Mouse (Mus musculus) left cerebral cortex, postnatal 14 days (tissue): ENCODE measurements at regions not wholly inside any gene's neighbourhood (a gene's known extent, or its start where the extent isn't known, plus 50 kb on each side); places are given as distances from the start of the nearest gene placed in this dataset.

Source experiments
- DNase-seq, 2 experiments: peaks; one replicate each; pipeline ENCODE4 v3.0.0; 2021 to 2022; ENCODE audit warnings: low spot score in 2 of 2, mixed read lengths in 1 of 2
- intact Hi-C: fragments of 180-260 bp; cut with DNase I; formaldehyde crosslinking; loops from one replicate; pipeline ENCODE4 v1.15.1; 2025

DNA sequence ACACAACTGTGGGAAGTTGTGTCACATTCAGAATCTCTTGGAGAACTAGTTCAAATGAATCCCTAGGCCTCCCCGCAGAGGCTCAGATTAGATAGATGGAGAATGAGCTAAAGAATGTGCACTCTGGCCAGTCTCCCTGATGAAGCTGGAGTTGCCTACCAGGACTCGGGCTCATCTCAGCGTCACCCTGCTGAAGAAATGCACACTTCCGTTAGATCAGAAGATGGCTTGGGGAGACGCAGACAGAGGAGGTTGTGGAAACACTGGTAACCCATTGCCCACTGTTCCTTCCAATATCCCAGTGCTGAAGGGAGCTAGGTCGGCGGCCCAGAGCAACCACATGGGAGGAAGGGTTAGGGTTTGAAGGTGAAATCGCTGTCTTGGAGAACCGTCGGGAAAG, 77.7 kb upstream of the Armc2 start:
- no peak for DNase-seq
- intact Hi-C loops, result no loop called here

DNA sequence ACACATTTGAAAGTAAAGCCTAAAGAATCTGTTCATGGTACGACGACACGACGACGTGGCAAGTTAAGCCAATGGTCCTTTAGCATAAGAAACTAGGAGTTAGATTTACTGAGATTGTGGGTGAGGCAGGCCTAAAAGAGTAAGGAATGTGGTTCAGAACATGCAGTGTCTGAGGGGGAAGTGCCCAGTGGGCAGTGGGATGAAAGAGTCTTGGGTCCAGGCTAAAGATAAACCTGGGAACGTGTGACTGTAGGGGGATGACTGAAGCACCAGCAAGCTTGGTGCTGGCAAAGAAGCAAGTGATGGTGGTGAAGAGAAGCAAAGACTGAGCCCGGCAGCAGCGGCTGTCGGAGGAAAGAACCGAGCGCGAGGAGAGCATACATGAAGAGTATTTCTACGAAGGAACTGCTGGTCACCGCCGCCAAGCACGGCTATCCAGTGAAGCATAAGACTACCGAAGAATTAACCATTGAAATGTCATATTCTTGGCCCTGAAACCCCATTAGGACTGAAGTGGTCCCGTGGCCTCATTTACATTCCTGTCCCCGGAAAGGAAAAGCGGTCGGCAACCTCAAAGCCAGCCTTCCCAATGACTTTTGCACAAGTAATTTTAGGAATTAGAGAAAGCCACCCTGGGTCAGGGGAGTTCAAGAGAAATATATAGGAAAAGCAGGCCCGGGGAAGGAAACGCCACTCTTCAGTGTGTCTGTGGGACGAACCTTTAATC, 76.2 kb upstream of the Armc2 start:
- intact Hi-C loops, result no loop called here
- no peak for DNase-seq

DNA sequence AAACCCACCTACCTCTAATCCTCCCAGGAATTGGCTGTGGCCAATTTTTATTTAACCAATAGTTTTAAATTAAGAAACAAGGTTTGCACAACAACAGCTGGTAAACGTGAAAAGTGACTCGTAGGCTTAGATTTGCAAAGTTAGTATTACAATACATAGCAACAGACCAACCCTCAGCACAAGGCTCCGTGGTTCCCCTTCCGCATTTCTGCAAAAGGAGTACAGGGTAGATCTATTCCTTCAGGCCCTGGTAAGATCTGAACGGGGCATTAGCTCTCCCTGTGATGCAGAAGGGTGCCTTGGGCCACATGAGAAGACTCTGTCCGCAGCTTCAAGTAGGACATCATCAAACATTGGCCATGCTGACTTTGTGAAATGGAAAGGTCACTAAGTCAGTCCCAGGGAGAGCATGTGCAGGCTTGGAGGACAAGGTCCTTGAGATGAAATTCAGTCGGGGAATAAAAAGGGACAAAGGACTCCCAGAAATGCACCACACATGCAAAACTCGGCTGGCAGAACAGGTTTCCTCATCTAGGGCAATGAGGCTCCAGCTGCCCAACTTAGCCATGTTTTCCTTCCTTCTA, 75.0 kb upstream of the Armc2 start:
- no peak for DNase-seq
- intact Hi-C loops, result no loop called here

DNA sequence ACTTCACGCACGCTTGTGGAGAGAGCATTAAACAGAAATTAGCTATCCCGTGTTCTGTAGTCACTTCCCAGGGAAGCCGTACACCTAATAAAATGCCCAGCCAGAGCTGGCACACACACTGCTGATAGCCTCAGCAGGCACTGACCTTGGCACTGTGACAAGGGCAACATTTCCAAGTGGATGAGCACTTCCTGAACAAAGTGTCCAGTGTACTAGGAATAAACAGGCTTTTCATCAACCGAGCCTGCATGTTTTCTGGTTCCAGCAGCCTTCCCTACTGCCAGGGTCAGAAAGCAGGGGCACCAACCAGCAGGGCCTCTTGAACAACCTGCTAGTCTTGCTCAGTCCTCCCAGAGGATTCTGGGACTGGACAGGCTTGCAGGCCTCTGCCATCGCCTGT, 74.3 kb upstream of the Armc2 start:
- intact Hi-C loops, result no loop called here
- peak; percentile 29 to 32 for DNase-seq

DNA sequence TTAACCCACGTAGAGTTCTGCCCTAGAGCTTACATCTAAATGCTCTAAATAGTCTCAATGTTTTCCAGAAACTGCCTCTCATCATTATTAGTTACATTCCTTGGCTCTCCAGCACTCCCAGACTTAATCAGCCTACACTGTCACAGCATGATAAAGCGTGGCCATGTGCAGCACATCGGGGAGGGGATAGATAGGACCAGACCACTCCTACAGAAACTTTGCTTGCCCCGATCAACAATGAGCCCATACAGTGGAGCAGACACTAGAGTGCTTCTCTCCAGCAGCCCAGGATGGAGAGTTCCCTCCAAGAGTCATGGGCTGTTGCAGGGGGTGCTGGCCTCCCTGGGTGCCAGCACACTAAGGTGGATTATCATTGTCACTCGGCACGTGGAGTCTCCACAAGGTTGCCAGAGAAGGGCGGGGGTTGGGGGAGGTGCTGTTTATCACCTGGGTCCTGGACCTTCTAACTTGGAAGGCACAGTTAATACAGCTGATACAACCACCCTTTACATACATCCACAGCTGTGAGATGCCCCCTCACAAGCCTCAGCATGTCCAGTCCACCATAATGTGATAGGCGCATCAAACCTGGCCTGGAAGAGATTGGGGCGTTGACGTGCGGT, 73.4 kb upstream of the Armc2 start:
- DNase-seq, result no peak
- intact Hi-C loops, result no loop called here

DNA sequence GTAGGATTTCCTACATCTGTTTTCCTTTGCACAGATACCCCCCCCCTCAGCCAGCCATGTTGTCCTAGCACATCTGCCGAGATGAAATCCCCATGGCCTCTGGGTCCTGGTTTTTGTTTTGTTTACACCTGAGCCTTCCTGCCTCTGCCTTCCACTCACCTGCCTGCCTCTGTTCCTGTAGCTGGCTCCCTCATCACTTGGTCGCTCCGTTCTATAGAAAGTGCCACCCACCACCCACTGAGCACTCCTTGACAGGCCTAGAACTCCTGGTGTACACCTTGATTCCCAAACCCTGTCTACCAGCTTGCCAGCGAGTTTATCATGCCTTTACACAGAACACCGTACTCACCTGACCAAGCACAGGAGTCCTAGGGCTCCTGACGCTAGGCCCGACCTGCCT, 72.6 kb upstream of the Armc2 start:
- DNase-seq, result no peak
- intact Hi-C loops, result no loop called here

DNA sequence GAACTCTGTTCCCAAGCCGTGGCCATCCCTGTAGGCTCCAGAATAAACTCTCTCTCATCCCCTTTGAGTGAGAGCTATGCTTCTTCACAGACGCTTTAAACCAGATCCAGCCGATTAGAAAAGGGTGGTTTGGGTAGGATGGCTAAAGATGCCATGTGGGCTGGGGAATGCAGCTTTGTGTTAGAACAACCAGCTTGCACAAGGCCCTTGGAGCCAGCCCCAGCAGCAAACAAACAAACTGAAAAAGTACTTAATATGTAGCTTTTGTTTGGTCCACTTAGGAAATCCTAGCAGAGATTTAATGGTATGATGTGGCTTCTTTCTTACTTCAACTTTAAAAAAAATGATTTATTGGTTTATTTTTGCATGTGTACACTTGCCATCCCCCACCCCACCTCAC, 71.9 kb upstream of the Armc2 start:
- intact Hi-C loops, result no loop called here
- no peak for DNase-seq

DNA sequence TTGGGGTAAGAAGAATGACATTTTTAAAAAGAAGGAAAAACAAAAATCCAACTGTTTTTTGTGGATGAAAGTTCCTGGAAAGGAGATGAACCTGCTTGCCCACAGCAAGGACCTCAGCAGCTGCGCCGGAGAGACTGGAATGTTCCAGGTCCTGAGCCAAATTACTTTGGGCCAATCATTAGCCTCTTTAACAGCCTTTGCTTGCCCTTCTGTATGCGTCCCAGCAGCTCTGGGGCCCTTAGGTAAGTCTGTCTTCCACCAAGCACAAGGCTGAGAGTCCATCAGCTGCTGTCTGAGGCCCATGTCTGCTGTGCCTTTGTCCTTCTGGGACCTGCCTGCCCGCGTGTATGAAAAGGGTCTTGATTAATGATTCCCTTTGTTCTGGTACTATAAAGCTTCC, 71.4 kb upstream of the Armc2 start:
- intact Hi-C loops, result no loop called here
- peak in 1 of 2 experiments; percentile 36 for DNase-seq

DNA sequence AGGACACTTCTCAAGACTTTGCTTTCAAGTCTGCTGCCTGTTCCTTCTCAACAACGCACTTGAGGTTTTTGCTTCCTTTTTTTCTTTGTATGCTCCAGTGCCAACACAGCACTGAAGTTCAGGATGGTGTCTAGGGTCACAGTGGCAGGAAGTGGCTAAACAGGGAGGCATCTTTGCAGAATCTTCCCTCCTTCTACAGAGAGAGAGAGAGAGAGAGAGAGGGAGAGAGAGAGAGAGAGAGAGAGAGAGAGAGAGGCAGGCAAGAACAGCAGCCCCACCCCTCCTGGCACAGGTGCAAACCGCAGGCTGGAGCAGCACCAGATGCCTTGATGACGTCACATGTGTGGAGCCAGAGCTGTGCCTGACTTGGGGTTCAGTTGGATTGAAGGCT, 71.0 kb upstream of the Armc2 start:
- DNase-seq, result peak; percentile 39 to 70
- intact Hi-C loops, result no loop called here

DNA sequence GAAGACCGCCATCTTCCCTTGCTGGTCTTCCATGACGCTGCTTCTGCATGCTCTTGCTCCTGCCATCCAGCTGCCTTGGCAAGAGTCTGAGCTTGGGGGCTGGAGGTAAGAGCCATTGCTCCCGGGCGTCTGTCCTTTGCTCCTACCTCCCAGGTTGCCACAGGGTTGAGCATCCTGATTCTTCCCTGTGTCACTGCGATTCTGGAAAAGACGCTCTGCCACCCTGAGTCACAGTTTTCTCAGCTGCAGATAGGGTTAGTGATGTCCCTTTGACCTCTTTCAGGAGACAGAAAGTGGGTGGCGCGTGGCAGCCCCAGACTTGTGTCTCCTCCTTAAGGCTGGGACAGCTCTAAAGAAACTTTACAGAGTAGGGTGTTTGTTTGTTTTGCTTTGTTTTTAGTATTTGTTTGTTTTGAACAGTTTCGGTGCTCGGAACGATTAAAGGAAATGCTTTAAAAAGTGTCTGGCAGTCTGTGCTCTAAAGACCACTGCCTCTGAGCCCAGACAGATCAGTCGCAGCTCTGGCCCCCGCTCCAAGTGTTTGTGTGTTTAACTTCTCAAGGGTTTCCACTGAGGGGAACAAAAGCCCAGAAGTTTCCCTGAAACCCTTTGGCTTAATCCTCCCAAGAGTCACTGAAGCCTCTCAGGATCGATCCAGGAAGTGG, 70.5 kb upstream of the Armc2 start:
- no peak for DNase-seq
- intact Hi-C loops, result no loop called here

DNA sequence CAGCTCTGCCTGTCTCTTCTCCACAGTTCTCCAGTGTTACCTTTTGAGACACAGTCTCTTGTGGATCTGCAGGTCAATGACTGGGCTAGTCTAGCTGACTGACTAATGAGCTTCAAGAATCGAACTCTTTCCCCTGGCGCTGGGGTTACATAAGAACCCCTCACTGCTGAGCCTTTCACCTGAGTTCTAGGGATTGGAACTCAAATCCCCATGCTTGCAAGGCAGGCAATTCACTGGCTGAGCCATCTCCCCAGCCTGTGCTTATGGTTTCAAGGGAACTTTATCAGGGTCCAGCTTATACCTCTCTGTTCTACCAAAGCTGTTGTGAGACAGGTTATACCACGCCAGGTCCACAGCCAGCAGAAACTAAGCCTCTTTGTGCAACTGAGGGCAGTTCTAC, 69.7 kb upstream of the Armc2 start:
- DNase-seq, result no peak
- intact Hi-C loops, result no loop called here

DNA sequence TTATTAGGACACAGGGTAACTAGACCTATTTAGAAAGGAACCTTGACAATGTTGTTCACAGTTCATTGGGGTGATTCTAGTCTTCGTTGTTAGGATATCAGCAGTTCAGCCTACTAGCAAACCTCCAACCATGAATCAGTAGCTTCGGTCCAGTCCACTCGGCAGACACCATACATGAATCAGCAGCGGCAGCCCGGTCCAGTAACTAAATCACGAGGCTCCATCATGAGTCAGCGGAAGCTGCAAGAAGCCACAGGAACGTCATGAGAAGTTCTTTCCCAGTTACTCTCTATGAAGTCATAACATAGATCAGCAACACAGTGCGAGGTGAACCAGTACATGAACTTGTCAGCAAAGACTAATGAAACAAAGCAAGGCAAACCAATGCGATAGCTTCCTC, 68.4 kb upstream of the Armc2 start:
- intact Hi-C loops, result no loop called here
- no peak for DNase-seq

DNA sequence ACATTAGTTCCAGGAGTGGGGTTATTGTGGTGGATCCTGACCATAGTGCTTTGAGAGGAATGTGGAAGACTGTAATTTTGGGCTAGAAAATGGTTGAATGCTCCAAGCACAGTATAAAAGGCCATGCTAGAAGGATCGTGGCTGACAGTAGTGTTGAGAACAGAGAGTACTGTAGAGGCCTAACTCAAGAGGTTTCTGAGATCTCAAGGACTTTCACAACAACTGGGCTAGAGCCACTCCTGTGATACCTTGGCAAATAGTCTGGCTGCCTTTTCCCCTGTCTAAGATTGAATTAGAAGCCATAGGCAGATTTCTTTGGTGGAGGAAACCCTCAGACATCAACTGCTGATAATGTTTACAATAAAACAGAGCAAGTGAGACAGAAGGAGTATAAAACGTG, 67.1 kb upstream of the Armc2 start:
- intact Hi-C loops, result no loop called here
- DNase-seq, result no peak

DNA sequence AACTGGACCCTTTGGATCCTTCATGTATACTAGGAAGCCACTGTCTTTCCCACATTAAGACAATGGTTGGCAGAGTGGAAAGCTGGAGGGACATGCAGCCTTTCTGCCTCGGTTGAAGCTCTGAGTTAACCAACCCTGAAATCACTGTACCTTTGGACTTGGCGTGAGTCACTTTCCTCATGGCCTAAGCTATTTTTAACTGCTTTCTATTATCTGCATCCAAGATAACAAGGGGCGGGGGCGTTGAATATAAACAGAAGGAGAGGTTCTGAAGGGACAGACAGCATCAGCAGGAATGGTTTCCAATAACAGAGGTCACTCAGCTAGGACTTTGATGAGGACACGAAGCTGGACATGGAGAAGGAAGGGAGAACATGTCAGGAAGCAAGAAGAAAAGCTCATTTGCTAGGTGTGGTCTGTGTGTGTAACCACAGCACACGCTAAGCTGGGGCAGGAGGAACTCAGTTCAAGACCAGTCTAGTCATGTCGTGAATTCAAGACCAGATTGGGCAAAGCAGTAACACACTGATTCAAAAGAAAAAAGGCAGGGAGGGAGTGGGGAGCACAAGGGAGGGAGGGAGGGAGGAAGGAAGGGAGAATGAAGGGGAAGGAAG, 64.1 kb upstream of the Armc2 start:
- intact Hi-C loops, result no loop called here
- DNase-seq, result no peak

DNA sequence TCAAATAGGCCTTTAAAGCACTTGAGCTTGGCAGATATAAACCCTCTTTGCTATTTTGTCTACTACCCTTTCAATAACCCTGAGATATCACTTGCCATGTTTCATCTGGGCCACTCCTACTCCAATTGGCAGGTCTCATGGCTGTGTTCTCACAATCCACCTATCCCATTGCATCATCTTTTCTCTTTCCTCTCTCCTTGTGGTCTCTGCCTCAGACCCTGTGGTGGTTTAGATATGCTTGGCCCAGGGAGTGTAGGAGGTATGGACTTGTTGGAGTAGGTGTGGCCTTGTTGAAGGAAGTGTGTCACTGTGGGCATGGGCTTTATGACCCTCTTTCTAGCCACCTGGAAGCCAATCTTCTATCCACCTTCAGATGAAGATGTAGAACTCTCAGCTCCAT, 61.5 kb upstream of the Armc2 start:
- no peak for DNase-seq
- intact Hi-C loops, result no loop called here

DNA sequence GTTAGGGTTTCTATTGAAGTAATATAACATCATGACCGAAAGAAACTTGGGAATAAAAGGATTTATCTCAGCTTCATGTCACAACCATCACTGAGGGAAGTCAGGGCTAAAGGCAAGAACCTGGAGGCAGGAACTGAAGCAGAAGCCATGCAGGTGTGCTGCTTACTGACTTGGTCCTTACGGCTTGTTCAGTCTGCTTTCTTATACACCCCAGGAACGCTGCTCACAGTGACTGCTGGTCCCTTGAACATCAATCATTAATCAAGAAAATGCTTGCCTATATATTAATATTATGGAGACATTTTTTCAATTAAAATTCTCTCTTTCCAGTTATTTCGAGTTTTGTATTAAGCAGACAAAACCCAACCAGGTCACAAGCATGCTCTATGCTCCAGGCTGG, 58.5 kb upstream of the Armc2 start:
- DNase-seq, result no peak
- intact Hi-C loops, result no loop called here

DNA sequence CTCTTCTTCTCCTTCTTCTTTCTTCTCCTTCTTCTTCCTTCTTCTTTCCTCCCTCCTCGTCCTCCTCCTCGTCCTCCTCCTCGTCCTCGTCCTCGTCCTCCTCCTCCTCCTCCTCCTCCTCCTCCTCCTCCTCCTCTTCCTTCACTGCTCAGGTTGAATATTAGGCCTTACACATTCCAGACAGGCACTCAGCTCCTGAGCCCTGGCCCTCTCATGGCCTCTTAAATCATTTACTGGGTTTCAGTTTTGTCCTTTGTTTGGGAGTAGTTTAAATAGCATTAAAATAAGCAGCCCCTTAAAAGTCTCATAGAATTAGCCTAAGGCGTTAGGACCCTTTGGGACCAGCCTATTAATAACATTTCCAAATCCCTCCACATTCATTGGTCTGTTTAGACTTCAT, 57.3 kb upstream of the Armc2 start:
- DNase-seq, result no peak
- intact Hi-C loops, result no loop called here

DNA sequence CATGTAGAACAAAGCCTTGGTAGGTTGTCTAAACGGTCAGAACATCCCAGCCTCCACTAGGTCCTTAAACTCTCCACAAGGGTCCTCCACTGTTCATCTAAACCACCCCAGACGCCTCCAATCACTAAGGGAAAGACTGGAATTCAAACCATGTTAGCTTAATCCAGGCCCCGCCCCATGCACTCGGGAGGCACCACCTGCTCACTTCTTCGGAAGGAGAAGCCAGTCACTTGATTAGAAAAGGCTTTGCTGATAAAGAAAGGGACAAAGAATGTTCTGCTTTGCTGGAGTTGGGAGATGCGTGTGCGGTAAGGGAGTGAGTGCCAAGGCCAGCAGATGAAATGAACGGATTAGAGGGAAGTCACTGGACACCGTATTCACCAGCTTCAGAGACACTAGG, 54.5 kb upstream of the Armc2 start:
- DNase-seq, result no peak
- intact Hi-C loops, result no loop called here

DNA sequence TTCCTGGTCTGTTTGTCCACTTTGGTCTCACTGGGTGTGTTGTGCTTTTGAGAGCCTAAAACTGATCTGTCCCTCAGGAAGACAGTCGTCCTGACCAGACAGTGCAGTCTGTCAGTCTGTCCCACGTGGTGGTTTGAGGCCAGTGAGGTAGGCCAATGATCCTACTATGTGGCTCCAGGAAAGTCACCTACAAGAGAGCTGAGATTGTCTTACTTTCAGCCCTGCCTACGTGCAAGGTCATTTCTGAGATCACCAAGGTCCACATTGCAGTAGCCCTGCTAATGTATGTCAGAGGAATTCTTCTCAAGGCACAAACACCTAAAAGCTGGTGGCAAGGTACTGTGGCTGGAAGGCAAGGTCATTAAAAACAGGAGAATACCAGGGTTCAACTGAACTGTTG, 53.9 kb upstream of the Armc2 start:
- no peak for DNase-seq
- intact Hi-C loops, result no loop called here

DNA sequence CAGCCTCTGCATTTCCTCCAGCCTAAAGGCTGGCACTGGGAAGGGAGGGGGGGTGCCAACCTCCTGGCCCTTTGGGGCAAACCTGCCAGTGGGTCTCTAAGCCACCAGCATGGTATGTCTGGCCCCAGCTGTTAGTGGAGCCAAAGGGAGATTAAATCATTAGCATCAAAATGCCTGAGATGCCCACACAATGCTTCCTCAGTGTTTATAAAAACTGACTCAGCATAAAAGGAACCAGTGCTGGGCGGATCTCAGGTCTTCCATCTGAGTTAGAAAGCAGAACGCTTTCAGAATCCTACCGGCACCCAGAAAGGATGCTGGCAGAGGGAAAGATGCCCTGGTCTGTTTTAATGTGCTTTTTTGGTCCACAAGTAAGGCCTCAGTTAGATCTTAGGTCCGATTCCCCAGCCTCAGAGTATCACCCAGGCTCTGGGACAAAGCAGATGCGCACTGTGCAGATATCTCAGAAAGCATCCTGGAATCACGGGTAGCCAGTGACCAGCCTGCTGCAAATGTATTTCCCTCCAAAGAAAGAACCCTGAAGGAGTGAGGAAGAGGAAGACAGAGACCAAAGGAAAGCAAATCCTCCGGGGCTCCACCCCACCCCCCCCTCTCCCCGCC, 53.3 kb upstream of the Armc2 start:
- peak in 1 of 2 experiments; percentile 18 for DNase-seq
- intact Hi-C loops, result no loop called here
